Mouse (Mus musculus) lung, postnatal 14 days (tissue): ENCODE measurements around the gene Platr17.
"Not testable (repeated sequence)": the region's sequence is repeated elsewhere in the genome, so short reads cannot be mapped to it uniquely, and the experiment has no call there.

Experiments
- DNase-seq: peaks from one replicate; pipeline ENCODE4 v3.0.0; 2021

Gene Platr17

DNA sequence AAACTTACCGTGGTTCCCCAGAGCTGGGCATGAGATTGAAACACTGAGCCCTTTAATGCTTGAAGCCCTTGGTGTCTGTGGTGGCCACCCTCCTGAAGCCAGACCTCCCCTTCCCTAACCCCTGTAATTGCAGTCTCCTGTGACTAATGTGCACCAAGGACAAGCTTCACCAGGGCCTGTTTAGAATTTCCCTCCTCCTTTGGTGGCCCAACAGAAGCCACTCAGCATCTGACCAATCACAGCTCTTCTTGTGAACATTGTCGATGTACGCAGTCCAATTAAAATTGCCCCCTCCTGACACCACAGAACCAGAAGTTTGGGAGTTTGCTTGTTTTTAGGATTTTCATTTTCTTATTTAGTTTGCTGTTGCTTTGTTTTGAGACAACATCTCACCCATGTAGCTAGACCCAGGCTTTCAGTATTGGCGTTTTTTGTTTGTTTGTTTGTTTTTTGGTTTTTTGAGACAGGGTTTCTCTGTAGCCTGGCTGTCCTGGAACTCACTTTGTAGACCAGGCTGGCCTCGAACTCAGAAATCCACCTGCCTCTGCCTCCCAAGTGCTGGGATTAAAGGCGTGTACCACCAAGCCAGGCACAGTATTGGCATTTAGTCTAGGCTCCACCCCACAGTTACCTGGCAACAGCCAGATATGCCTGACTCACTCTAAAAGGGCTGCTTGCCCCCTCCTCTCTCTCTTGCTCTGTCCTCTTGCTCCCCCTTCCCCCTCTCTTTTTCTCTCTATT is 854 bp upstream of the Platr17 start:
- not testable (repeated sequence) for DNase-seq

GRCm38 (mm10) chr17:33908331-33909076 is 3.6 kb downstream of the Platr17 start:
- peak; percentile 43 for DNase-seq

DNA sequence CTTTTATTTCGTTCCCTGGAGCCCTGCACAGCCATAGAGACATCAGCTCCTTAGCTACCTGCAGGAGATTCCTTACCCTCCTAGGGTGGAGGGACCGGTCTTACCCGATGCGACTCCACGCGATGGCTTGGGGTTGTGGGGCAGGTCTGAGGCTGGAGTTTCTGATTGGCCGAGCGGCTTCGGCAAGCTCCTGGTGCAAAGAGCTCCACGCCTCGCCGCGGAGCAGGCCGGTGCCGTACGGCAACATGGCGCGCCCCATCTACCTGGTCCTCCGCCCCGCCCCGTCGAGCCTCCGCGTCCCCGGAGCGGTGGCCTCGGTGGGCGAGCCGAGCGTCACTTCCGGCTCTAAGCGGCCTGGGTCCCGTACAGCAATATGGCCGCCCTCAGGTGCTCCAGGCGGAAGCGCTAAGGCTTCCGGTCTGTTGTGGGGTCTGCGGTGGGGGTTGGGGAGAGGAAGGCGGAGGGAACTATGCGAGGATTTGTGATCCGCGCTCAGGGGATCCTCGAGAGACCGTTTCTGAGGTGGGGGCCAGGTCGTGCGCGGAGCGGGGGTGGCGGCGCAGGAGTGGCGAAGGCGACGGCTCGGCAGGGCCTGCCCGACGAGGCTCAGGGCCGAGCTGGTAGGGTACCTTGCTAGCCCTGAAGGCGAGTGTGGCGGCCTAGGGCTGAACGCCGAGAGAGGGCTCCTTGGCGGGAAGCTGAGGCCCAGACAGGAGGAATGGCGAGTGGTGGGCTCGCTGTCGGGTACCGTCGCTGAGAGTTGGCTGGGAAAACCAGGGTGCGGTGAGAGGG is 4.3 kb downstream of the Platr17 start, which contains the start of gene Daxx:
Gene Daxx (plus strand): TSS at position 338 of the 792 bp plus-strand sequence.
- peak; percentile 99 for DNase-seq

DNA sequence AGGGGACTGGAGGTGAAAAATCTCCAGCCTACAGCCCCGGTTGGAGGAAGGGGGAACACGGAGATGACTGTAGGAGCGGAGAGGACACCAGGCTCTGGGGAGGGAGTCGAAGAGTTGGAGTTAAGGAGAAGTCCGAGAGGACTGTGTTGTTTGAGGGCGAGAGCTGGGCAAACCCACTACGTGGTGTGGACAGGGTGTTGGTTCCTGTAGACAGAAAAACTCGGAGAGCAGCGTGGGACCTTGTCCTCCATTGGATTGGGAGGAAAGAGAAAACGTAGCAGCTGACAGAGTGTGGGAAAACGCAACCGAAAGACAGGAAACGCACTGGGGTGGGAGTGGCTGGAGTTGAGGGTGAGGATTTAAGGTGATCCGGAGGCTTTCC is 4.9 kb downstream of the Platr17 start:
- DNase-seq = peak; percentile 58

DNA sequence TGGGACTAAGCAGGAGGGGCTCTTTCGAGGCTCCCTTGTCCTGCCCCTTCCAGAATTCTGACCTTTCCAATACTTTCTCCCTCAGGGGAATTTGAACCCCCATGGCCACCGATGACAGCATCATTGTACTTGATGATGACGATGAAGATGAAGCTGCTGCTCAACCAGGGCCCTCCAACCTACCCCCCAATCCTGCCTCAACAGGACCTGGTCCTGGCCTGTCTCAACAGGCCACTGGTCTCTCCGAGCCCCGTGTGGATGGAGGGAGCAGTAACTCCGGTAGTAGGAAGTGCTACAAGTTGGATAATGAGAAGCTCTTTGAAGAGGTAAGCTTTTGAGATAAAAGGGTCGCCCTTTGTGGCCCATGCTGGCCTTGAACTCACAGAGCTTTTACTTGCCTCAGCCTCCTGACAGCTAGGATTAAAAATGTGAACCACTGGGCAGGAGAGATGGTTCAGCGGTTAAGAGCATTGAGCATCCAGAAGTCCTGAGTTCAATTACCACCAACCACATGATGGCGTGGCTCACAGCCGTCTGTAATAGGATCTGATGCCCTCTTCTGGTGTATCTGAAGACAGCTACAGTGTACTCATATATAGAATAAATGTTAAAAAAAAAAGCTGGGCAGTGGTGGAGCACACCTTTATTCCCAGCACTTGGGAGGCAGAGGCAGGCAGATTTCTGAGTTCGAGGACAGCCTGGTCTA is 5.6 kb downstream of the Platr17 start:
- DNase-seq = no peak

DNA sequence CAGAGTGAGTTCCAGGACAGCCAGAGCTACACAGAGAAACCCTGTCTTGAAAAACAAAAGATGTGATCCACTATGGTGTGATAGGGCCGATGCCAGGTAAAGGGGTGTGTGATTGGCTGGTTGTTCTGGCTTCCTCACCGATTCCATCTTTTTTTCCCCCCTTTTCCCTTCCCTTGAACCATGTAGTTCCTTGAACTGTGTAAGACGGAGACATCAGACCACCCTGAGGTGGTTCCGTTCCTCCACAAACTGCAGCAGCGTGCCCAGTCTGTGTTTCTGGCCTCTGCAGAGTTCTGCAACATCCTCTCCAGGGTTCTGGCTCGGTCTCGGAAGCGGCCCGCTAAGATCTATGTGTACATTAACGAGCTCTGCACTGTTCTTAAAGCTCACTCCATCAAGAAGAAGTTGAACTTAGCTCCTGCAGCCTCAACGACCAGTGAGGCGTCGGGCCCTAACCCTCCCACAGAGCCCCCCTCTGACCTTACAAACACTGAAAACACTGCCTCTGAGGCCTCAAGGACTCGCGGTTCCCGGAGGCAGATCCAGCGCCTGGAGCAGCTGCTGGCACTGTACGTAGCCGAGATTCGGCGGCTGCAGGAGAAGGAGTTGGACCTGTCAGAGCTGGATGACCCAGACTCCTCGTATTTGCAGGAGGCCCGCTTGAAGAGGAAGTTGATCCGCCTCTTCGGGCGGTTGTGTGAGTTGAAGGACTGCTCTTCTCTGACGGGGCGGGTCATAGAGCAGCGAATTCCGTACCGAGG is 6.3 kb downstream of the Platr17 start:
- no peak for DNase-seq

GRCm38 (mm10) chr17:33911813-33912414 is 7.0 kb downstream of the Platr17 start:
- DNase-seq = no peak

DNA sequence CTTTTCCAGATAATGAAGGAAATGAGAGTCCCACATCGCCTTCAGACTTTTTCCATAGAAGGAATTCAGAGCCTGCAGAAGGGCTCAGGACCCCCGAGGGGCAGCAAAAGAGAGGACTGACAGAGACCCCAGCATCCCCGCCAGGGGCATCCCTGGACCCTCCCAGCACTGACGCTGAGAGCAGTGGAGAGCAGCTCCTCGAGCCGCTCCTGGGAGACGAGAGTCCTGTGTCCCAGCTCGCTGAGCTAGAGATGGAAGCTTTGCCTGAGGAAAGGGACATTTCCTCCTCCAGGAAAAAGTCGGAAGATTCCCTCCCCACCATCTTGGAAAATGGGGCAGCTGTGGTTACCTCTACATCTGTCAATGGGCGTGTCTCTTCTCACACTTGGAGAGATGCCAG is 8.3 kb downstream of the Platr17 start:
- DNase-seq = no peak

DNA sequence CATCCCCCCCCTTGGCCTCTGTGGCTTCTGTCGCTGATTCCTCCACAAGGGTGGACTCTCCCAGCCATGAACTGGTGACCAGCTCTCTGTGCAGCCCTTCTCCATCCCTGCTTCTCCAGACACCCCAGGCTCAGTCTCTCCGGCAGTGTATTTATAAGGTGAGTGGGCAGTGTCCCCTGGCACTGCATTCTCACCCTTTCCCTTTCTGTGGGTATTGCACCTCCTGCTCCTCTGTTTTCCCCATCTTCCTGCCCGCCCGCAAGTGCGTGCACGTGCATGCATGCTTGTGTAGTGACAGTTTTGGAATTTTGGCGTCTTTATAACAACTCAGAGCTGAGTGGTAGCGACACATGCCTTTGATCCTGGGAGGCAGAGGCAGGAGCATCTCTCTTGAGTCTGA is 9.0 kb downstream of the Platr17 start:
- DNase-seq = no peak

GRCm38 (mm10) chr17:33914969-33915391 is 10.0 kb downstream of the Platr17 start:
- DNase-seq = no peak

DNA sequence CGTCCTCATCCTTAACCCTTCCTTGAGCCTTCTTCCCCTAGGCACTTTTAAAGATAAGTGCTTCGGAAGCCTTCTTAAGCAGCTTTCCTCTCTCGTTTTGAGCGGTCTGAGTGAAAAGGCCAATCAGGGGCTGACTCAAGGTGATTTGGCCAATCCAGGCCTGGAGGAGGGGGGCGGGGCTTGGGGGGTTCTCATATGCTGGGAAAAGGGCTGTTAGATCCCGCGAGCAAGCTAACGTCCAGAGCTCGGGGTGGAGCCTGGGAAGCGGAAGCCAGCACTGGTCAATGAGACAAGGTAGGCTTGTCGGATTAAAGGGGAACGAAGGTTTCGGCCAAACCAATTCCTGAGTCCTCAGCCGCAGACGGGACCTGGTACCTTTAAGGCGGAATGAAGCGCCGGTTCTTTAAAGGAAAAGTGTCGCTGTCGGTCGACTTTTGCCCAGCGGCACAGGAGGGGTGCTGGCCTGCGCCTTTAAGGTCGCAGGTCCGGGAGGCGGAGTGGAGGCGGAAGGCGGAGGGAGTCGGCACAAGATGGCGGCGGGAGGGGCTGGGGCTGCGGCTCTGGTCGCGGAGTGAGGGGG is 10.8 kb downstream of the Platr17 start, which contains the start of the genes Tapbp and Zbtb22:
Gene Tapbp (plus strand): TSS at position 229 of the 580 bp plus-strand sequence.
Gene Zbtb22 (plus strand): TSS at position 234 of the 580 bp plus-strand sequence.
- DNase-seq = peak; percentile 96

DNA sequence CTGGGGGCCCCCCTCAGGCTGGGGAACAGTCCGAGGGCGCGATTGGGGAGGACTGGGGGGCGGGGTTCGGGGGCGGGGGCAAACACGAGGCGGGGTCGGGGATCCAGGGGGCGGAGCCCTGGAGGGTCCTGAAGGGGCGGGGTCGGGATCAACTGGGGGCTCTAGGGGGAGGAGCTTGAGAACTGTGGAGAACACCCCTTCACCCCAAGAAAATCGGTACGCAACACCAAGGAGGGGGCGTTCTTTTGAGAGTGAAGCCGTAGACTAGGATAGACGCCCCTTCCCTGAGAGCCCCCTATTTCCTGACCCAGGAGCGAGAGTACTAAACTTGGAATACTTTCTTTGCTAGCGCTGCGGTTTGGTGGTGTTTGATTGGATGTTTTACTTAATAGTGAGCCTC is 11.4 kb downstream of the Platr17 start:
- DNase-seq = peak; percentile 56

DNA sequence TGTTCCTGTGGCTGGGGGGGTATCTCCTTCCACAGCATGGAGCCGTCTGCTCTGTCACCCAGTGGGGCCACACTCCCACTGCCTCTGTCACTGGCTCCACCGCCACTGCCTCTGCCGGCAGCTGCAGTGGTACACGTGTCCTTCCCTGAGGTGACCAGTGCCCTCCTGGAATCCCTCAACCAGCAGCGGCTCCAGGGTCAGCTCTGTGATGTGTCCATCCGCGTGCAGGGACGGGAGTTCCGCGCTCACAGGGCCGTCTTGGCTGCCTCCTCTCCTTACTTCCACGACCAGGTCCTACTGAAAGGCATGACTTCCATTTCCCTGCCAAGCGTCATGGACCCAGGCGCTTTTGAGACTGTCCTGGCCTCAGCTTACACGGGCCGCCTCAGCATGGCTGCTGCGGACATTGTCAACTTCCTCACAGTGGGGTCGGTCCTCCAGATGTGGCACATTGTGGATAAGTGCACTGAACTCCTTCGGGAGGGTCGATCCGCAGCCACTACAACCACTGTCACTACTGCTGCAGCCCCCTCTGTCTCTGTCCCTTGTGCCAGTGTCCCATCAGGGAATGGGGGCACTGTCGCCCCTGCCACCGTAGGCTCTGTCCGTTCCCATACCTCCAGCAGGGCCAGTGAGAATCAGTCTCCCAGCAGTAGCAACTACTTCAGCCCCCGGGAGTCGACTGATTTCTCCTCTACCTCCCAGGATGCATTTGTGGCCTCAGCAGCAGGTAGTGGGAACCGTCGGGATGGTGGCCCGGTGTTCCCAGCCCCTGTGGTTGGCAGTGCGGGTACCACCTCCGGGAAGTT is 12.1 kb downstream of the Platr17 start:
- DNase-seq = no peak

DNA sequence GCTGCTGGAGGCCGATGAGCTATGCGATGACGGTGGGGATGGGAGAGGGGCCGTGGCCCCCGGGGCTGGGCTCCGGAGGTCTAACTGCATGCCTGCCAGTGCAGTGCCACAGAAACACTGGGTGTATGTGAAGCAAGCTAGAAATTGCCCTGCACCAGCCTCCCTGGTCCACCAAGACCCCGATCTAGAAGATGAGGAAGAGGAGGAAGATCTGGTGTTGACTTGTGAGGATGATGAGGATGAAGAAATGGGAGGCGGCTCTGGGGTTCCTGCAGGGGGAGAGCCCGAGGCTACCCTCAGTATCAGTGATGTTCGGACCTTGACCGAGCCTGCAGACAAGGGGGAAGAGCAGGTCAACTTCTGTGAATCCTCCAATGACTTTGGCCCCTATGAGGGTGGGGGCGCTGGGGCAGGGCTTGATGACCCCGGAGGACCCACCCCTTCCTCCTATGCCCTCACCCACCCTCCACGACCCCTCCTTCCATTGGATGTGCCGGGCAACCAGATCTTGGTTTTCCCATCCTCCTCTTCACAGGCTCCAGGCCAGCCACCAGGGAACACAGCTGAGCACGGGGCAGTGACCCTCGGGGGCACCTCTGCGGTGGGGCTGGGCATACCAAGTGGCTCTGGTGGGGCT is 12.8 kb downstream of the Platr17 start:
- no peak for DNase-seq

DNA sequence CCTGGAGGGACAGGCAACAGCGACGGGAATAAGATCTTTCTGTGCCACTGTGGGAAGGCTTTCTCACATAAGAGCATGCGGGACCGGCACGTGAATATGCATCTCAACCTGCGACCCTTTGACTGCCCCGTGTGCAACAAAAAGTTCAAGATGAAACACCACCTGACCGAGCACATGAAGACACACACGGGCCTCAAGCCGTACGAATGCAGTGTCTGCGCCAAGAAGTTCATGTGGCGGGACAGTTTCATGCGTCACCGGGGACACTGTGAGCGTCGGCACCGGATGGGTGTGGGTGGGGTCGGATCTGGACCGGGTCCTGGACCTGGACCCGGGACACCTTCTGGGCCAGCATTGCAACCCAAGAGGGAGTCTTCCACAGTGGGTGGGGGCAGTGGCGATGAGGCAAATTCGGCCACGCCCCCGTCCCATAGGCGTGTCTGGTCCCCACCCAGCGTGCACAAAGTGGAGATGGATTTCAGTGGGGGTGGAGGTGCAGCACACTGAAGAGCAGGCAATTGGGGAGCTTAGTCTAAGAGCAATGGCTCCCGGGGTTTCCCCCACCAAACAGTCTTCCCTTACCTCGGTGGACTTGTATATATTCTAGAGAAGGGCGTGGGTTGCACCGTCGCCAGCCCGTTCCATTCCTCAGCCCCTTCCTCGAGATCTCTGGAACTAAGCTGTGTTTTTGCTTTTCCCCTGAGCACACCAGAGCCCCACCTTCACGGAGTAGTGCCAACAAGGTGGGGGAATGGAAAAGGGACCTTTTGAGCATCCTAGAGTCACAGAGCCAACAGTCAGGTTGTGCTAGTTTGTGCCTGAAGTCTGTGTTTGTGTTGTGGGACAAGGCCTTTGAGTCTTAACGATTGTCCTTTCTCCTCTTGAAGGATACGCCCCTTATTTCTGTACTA is 13.6 kb downstream of the Platr17 start:
- DNase-seq = no peak

- DNase-seq = peak; percentile 87
Observed at GRCm38 (mm10) chr17:33919351-33920281, 14.7 kb downstream of the Platr17 start.
